Mouse (Mus musculus) c-Kit-negative CD71-positive TER-119-positive erythroid progenitor cells, embryonic 14.5 days (primary cell): ENCODE data around the gene Nt5c.
"Not testable (repeated sequence)": the region's sequence is repeated elsewhere in the genome, so short reads cannot be mapped to it uniquely, and the experiment has no call there.

ENCODE experiments used
- DNase-seq: peaks from one replicate; pipeline ENCODE4 v3.0.0-alpha.2; 2013; ENCODE audit warnings: low read depth, low spot score

The Nt5c gene

GRCm38 (mm10) chr11:115472183-115472582, 19.5 kb downstream of the Nt5c start:
- DNase-seq: no peak

- no peak for DNase-seq
Observed at GRCm38 (mm10) chr11:115467217-115467618, 24.4 kb downstream of the Nt5c start.

- DNase-seq: no peak
Observed at GRCm38 (mm10) chr11:115464851-115465250, 26.8 kb downstream of the Nt5c start.

- no peak for DNase-seq
Observed at GRCm38 (mm10) chr11:115463397-115463796, 28.3 kb downstream of the Nt5c start.

GRCm38 (mm10) chr11:115462243-115462891, 29.3 kb downstream of the Nt5c start, which contains the start of gene Slc16a5:
Gene Slc16a5 (plus strand): TSS chr11:115462474.
- DNase-seq: no peak

GRCm38 (mm10) chr11:115461846-115462242, 29.8 kb downstream of the Nt5c start:
- DNase-seq: no peak

GRCm38 (mm10) chr11:115460976-115461375, 30.7 kb downstream of the Nt5c start:
- no peak for DNase-seq

GRCm38 (mm10) chr11:115457405-115457804, 34.3 kb downstream of the Nt5c start:
- no peak for DNase-seq

GRCm38 (mm10) chr11:115456182-115456581, 35.5 kb downstream of the Nt5c start:
- DNase-seq: no peak

GRCm38 (mm10) chr11:115455619-115456018, 36.0 kb downstream of the Nt5c start:
- DNase-seq: no peak

GRCm38 (mm10) chr11:115454822-115455221, 36.8 kb downstream of the Nt5c start:
- not testable (repeated sequence) for DNase-seq

- DNase-seq: no peak
Observed at GRCm38 (mm10) chr11:115453306-115453705, 38.4 kb downstream of the Nt5c start.

- DNase-seq: no peak
Observed at GRCm38 (mm10) chr11:115452281-115452860, 39.3 kb downstream of the Nt5c start.

GRCm38 (mm10) chr11:115451781-115452241, 39.9 kb downstream of the Nt5c start:
- no peak for DNase-seq

- no peak for DNase-seq
Observed at GRCm38 (mm10) chr11:115450176-115450575, 41.5 kb downstream of the Nt5c start.

- no peak for DNase-seq
Observed at GRCm38 (mm10) chr11:115448998-115449397, 42.7 kb downstream of the Nt5c start.

- no peak for DNase-seq
Observed at GRCm38 (mm10) chr11:115448075-115448474, 43.6 kb downstream of the Nt5c start.

- no peak for DNase-seq
Observed at GRCm38 (mm10) chr11:115447321-115447885, 44.3 kb downstream of the Nt5c start.

GRCm38 (mm10) chr11:115446906-115447305, 44.8 kb downstream of the Nt5c start:
- DNase-seq: no peak

- DNase-seq: no peak
Observed at GRCm38 (mm10) chr11:115441417-115441816, 50.2 kb downstream of the Nt5c start.
